Mouse (Mus musculus) spleen, adult 2 months (tissue): ENCODE results near the gene Cryba4. TPM values are rescaled to one million over a fixed set of nuclear protein-coding genes. Genes with fewer than 3 reads are reported as not detected.

Source experiments
- DNase-seq, 2 experiments: peaks; one replicate each; pipeline versions ENCODE4 v3.0.0 to v3.0.0-alpha.2; 2012 to 2021; ENCODE audit warnings: low spot score in 2 of 2, low read depth in 1 of 2
- H3K27ac ChIP-seq: fragments of 200-500 bp; 2 replicates; pipeline ENCODE4 v1.5.1; 2012; ENCODE audit warnings: low read length, inconsistent platforms; ENCODE audit not compliant: insufficient read depth
- H3K27me3 ChIP-seq: fragments of 200-500 bp; 2 replicates; pipeline ENCODE4 v1.6.1; 2012; ENCODE audit warnings: mild to moderate bottlenecking, moderate library complexity, low read length, inconsistent platforms; ENCODE audit not compliant: control insufficient read depth, insufficient read depth
- H3K36me3 ChIP-seq: fragments of 200-500 bp; 2 replicates; pipeline ENCODE4 v1.6.1; 2012; ENCODE audit warnings: mild to moderate bottlenecking, low read length, inconsistent platforms; ENCODE audit not compliant: control insufficient read depth, insufficient read depth
- H3K4me1 ChIP-seq: fragments of 200-500 bp; 2 replicates; pipeline ENCODE4 v1.6.1; 2011; ENCODE audit warnings: inconsistent platforms; ENCODE audit not compliant: control insufficient read depth, insufficient read depth, insufficient read length
- H3K4me3 ChIP-seq: fragments of 200-500 bp; 2 replicates; pipeline ENCODE4 v1.5.1; 2011; ENCODE audit warnings: mild to moderate bottlenecking, inconsistent platforms; ENCODE audit not compliant: insufficient read depth, insufficient read length; ENCODE audit errors: extremely low read depth
- CTCF ChIP-seq: fragments of 200-500 bp; IDR thresholded peaks from 2 replicates; pipeline ENCODE4 v1.5.1; 2011; ENCODE audit warnings: mild to moderate bottlenecking, inconsistent platforms; ENCODE audit not compliant: insufficient read depth, insufficient read length, insufficient replicate concordance; ENCODE audit errors: extremely low read depth
- POLR2A ChIP-seq: fragments of 200-500 bp; IDR thresholded peaks from 2 replicates; pipeline ENCODE4 v1.6.1; 2011; ENCODE audit warnings: low read depth, low read length, inconsistent platforms
- WGBS: fragments of 180-500 bp; shearing (Covaris S2); methylation state at CpG from one replicate; pipeline ENCODE4 v1.1.7; 2018; 5-methylcytosine and 5-hydroxymethylcytosine counted together
- polyA plus RNA-seq: library from polyadenylated mRNA; depleted of rRNA; stranded (reverse); fragments of >200 nt; gene quantifications from 2 replicates; pipeline ENCODE4 v1.2.3, GENCODE M21; 2012

The Cryba4 gene
- polyA plus RNA-seq, 1 experiment, result 1.5 TPM

DNA sequence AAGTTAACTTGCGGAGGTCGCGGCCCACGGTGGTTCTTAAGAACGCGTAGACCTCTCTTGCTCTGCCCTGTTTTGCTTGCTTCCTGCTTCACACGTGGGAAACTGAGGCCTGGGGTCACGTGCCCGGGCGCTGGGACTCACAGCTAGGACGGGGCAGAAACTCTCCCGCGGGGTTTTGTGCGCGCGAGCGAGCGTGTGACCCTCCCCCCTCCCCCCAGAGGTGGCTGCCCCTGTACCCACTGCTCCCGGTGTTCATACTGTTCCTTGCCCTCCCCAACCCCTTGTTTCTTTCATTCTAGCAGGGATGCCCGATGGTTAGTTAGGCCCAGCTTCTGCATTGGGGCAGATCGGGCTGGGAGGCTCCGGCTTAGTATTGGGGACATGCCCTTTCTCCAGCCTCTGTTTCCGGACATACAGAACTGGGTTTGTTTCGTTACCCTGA is 24.6 kb upstream of the Cryba4 start:
- under 1% methylated on average over 24 of the region's 24 CpGs for WGBS

DNA sequence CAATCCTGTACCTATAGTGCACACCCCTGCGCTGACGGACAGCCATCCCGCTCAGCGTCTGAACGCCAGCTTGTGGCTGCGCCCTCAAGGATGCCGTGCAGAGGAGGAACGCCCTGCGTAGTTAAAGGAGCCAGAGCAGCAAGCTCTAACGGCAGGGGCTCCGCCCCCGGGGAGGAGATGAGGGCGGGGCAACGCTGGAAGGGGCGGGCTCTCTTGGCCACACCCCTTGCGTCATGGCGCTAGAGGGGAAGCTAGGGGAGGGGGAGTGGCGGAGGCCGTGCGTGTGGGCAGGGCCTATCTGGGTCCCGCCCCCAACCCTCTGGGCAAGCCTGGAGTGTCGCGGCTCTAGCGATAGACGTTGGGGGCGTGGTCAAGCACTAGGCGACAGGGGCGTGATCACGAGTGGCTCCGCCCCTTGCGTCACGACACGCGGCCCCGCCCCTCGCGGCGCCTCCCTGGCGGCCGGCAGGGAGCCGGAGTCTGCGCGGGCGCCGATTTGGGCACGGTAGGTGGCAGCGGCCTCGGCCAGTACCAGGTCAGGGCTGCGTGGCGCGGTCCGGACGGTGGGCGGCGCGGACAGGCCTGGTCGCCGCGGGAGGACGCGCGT is 24.1 kb upstream of the Cryba4 start, which contains the start of gene Tpst2:
Gene Tpst2, plus strand, starts transcription at position 425 of the 607 bp plus-strand sequence.
- TF ChIP-seq CTCF (no peak), POLR2A (peak; percentile 93)
- H3K4me1 ChIP-seq, result peaks cover 57% of the 10 kb centered on the region
- no peaks in the 10 kb centered on the region for H3K36me3 ChIP-seq
- under 1% methylated on average over 62 of the region's 62 CpGs for WGBS
- H3K4me3 ChIP-seq, result peak within 1 kb of the TSS; percentile 80
- DNase-seq, result peak; percentile 98 to 100
- H3K27me3 ChIP-seq, result no peaks in the 10 kb centered on the region
- peak within 1 kb of the TSS; percentile 92 for H3K27ac ChIP-seq

More for the DNA sequence above, 24.6 kb upstream of the Cryba4 start:
- DNase-seq, result no peak
- Histone ChIP-seq H3K36me3 (no peaks in the 10 kb centered on the region), H3K27me3 (no peaks in the 10 kb centered on the region), H3K27ac (peak overlapping the region; percentile 92), H3K4me1 (peaks cover 55% of the 10 kb centered on the region), H3K4me3 (peak overlapping the region; percentile 80)
- no peak for TF ChIP-seq POLR2A
- TF ChIP-seq CTCF, result no peak

DNA sequence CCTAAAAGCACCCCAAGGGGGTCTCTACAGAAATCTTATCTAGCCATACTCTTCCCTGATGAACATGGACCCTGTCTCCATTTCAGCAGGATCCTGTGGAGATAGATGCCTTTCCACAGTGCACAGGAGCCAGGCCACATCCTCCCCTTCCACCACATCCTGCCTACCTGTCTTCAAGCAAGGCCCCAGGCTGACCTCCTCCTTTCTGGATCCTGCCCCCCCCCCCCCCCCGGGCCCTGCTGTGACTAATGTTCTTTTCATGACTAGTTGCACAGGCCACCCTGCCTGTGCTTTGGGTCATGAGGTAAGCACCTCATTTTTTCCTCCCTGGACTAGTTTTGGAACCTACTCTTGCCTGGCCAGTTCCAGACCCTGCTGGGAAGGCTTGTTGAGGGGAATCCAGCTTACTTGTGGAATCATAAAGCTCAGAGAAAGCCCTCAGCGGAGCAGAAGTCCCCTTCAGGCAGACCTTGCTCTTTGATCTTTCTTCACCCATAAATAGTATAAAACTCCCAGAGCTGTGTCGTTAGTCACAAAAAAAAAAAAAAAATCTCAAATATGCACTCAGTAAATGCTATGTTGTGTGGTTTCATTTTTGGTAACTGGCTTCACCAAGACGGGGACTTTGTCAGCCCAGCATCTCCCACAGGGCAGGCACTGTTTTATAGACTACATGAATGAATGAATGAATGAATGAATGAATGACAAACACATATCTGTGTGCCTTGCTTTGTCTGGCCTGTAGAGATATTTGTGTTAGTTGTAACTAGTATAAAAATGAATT is 22.9 kb upstream of the Cryba4 start:
- Histone ChIP-seq H3K36me3 (no peaks in the 10 kb centered on the region), H3K27ac (peak overlapping the region; percentile 77), H3K27me3 (no peaks in the 10 kb centered on the region), H3K4me3 (no peak overlapping the region), H3K4me1 (peaks cover 63% of the 10 kb centered on the region)
- DNase-seq, result no peak
- TF ChIP-seq POLR2A, result no peak
- no peak for TF ChIP-seq CTCF
- WGBS, result 16% methylated on average over 4 of the region's 4 CpGs

DNA sequence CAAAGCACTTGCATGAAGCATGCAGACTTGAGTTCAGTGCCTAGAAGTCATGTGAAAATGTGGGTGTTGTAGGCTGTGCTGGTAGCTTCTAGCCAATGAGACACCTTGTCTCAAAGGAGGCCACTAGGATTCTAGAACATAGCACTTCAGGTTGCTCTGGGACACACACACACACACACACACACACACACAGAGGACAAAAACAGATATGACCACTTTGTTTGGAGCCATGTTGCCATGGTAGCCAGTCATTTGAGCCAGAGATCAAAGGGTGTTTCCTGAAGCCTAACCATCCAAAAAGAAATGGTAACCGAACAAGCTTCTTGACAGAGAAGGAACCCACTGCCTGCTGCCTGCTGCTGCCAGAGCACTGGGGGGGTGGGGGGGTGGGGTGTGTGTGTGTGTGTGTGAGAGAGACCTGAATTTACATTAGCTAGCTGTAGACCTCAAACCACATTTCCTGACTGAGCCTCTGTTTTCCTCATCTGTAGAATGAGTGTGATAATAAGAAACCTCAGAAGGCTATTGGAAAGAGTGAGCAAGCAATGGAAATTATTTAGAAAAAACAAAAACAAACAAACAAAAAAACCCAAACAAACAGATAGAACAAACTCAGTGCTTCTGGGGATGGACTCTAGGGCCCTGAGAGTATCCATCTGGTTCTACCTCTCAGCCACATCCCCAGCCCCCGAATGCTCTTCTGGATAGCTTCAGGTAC is 21.6 kb upstream of the Cryba4 start:
- Histone ChIP-seq H3K36me3 (no peaks in the 10 kb centered on the region), H3K27me3 (no peaks in the 10 kb centered on the region), H3K27ac (peak overlapping the region; percentile 77), H3K4me1 (peaks cover 54% of the 10 kb centered on the region), H3K4me3 (no peak overlapping the region)
- DNase-seq, result peak in 1 of 2 experiments; percentile 88
- TF ChIP-seq POLR2A (no peak), CTCF (no peak)
- WGBS, result 36% methylated on average over 2 of the region's 2 CpGs

DNA sequence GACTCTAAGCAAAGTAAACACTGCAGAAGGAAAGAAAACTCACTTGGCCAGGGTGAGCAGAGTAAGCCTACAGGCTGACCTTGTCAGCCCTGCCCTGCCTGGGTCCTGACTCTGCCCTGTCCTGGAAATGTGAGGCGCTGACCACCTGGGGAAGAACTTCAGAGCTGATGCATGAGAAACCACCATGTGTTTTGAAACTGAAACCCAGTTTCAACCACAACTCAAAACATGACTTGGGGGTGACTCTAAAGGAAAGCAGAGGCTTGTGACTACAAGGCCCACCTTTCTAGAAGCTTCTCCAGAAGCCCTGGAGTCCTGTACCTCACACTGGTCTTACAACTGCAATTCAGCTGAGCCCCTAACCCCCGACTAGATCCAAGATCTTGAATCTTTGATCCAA is 20.6 kb upstream of the Cryba4 start:
- H3K27me3 ChIP-seq, result no peaks in the 10 kb centered on the region
- H3K4me1 ChIP-seq, result peaks cover 48% of the 10 kb centered on the region
- H3K27ac ChIP-seq, result peak overlapping the region; percentile 94
- WGBS, result 29% methylated on average over 2 of the region's 2 CpGs
- no peak overlapping the region for H3K4me3 ChIP-seq
- TF ChIP-seq POLR2A (no peak), CTCF (no peak)
- no peaks in the 10 kb centered on the region for H3K36me3 ChIP-seq
- DNase-seq, result peak in 1 of 2 experiments; percentile 66

DNA sequence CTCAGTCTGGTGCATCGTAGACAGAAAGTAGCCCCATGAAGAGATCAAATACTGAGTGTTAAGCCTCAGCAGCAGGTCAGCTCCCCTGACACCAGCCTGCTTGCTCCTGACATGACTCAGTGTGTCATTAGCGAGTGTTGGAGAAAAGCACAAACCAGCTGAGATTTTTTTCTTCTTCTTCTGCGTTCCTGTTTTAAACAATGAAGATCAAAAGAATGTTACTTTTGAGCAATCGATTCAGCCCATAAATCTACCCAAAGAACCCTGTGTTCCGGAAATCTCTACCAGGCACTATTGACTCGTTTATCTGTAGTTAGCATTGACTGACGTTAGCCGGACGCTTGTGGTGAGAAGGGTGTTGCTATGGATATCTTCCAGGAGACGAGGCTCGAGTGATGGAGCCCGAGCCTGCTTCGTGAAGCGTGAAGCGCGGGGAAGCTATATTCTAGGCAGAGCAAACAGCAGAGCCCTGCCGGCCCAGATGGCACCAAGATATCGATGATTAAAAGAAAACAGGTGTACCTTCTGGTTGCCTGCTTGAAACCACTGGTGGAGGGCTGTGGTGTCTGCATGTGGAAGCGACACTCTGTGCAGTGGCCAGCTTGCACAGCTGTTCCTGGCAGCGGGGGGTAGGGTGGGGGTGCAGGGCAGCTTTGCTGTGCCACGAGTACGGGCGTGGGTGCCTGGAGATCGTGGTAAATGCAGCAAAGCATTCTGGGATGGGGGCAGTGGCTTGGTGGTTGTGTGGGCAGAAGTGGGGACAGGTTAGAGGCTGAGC is 18.6 kb upstream of the Cryba4 start:
- Histone ChIP-seq H3K27me3 (no peaks in the 10 kb centered on the region), H3K27ac (peak overlapping the region; percentile 76), H3K4me1 (peaks cover 48% of the 10 kb centered on the region), H3K4me3 (peak overlapping the region; percentile 10; the same call in 1 of the 2 replicates), H3K36me3 (no peaks in the 10 kb centered on the region)
- TF ChIP-seq POLR2A, result no peak
- no peak for TF ChIP-seq CTCF
- peak in 1 of 2 experiments; percentile 56 for DNase-seq
- 17% methylated on average over 24 of the region's 24 CpGs for WGBS
